Mouse (Mus musculus) embryonic facial prominence, embryonic 11.5 days (tissue): Measurements from ENCODE around the gene Sox13. TPM values are rescaled to one million over a fixed set of nuclear protein-coding genes. Genes with fewer than 3 reads are reported as not detected.

Source experiments
- polyA plus RNA-seq: library from polyadenylated mRNA; unstranded; fragments of >200 nt; fragmentation: Nextera tagmentation; extraction: Ambion mirVana; gene quantifications from 2 replicates; pipeline ENCODE4 v1.2.1, GENCODE M21; 2014

Sox13 gene
- polyA plus RNA-seq, 1 experiment from 2014 or later: 5.7 TPM

Other genes with a start within 250 kb of the Sox13 start
- not detected in 2 replicates for gene Golt1a, start 114.6 kb downstream of the Sox13 start, polyA plus RNA-seq
- gene Kiss1, start 102.5 kb downstream of the Sox13 start, polyA plus RNA-seq: not detected in 2 replicates
- not detected in 2 replicates for gene Ren1, start 73.9 kb downstream of the Sox13 start, polyA plus RNA-seq
- 1.5 and 2.8 TPM in 2 replicates for gene Etnk2, start 60.8 kb downstream of the Sox13 start, polyA plus RNA-seq
- 807 and 840 TPM in 2 replicates for gene Snrpe, start 185.9 kb upstream of the Sox13 start, polyA plus RNA-seq
- gene Zbed6, start 236.5 kb upstream of the Sox13 start, polyA plus RNA-seq: not detected in 2 replicates
- gene Gm38394, start 236.9 kb upstream of the Sox13 start, polyA plus RNA-seq: 7.0 and 8.8 TPM in 2 replicates